Mouse (Mus musculus) myocyte (in vitro differentiated cells): ENCODE results near the gene Cyth3.

ENCODE experiments used
- MAX ChIP-seq: IDR thresholded peaks from one replicate; pipeline ENCODE4 v1.6.1; 2011; ENCODE audit warnings: low read depth, mild to moderate bottlenecking, control low read depth
- SRF ChIP-seq: IDR thresholded peaks from one replicate; pipeline ENCODE4 v1.6.1; 2011; ENCODE audit warnings: low read depth; ENCODE audit not compliant: control insufficient read depth, insufficient read length

GRCm38 (mm10) chr5:143630738-143631137, 8.5 kb downstream of the Cyth3 start:
- TF ChIP-seq MAX (no peak), SRF (no peak)
